Mouse (Mus musculus): Measurements from ENCODE around the gene Zbed6.
"Not testable (repeated sequence)": the region's sequence is repeated elsewhere in the genome, so short reads cannot be mapped to it uniquely, and the experiment has no call there.

Gene Zbed6

GRCm38 (mm10) chr1:133660466-133661202, at the start of gene Zbed6:
Gene Zbed6, minus strand, starts transcription at chr1:133660885.
- peak; percentile 78 for DNase-seq (ENCODE audit: low spot score)

- no peak for DNase-seq (ENCODE audit: low spot score)
These were observed 48.6 kb upstream of the Zbed6 start for GRCm38 (mm10) chr1:133709292-133709691.

GRCm38 (mm10) chr1:133701824-133702223, 41.1 kb upstream of the Zbed6 start:
- DNase-seq (ENCODE audit: low spot score), result not testable (repeated sequence)

- no peak for DNase-seq (ENCODE audit: low spot score)
These were observed 37.4 kb upstream of the Zbed6 start for GRCm38 (mm10) chr1:133697935-133698620.

GRCm38 (mm10) chr1:133695901-133696300, 35.2 kb upstream of the Zbed6 start:
- peak; percentile 83 for DNase-seq (ENCODE audit: low spot score)

- no peak for DNase-seq (ENCODE audit: low spot score)
These were observed 34.2 kb upstream of the Zbed6 start for GRCm38 (mm10) chr1:133694876-133695275.

GRCm38 (mm10) chr1:133694301-133694700, 33.6 kb upstream of the Zbed6 start:
- no peak for DNase-seq (ENCODE audit: low spot score)

GRCm38 (mm10) chr1:133693536-133694114, 32.9 kb upstream of the Zbed6 start:
- DNase-seq (ENCODE audit: low spot score), result no peak

- no peak for DNase-seq (ENCODE audit: low spot score)
These were observed 31.5 kb upstream of the Zbed6 start for GRCm38 (mm10) chr1:133692195-133692594.

- DNase-seq (ENCODE audit: low spot score), result no peak
These were observed 30.4 kb upstream of the Zbed6 start for GRCm38 (mm10) chr1:133691046-133691445.

GRCm38 (mm10) chr1:133689897-133690296, 29.2 kb upstream of the Zbed6 start, which contains the start of gene Lax1:
Gene Lax1, minus strand, starts transcription at chr1:133690108.
- DNase-seq (ENCODE audit: low spot score), result no peak

- DNase-seq (ENCODE audit: low spot score), result no peak
These were observed 27.6 kb upstream of the Zbed6 start for GRCm38 (mm10) chr1:133688301-133688700.

- DNase-seq (ENCODE audit: low spot score), result peak; percentile 71
These were observed 25.2 kb upstream of the Zbed6 start for GRCm38 (mm10) chr1:133685749-133686519.

GRCm38 (mm10) chr1:133671801-133672200, 11.1 kb upstream of the Zbed6 start:
- DNase-seq (ENCODE audit: low spot score), result no peak

- no peak for DNase-seq (ENCODE audit: low spot score)
These were observed 10.6 kb upstream of the Zbed6 start for GRCm38 (mm10) chr1:133671266-133671665.

- DNase-seq (ENCODE audit: low spot score), result no peak
These were observed 10.1 kb upstream of the Zbed6 start for GRCm38 (mm10) chr1:133670776-133671175.

- DNase-seq (ENCODE audit: low spot score), result no peak
These were observed 9.5 kb upstream of the Zbed6 start for GRCm38 (mm10) chr1:133670190-133670589.

GRCm38 (mm10) chr1:133668618-133669017, 7.9 kb upstream of the Zbed6 start:
- no peak for DNase-seq (ENCODE audit: low spot score)

- no peak for DNase-seq (ENCODE audit: low spot score)
These were observed 7.0 kb upstream of the Zbed6 start for GRCm38 (mm10) chr1:133667721-133668120.

- DNase-seq (ENCODE audit: low spot score), result not testable (repeated sequence)
These were observed 5.0 kb upstream of the Zbed6 start for GRCm38 (mm10) chr1:133665713-133666112.

- no peak for DNase-seq (ENCODE audit: low spot score)
These were observed 3.7 kb upstream of the Zbed6 start for GRCm38 (mm10) chr1:133664203-133664970.

Measured in urinary bladder, postnatal 14 days (tissue).